Mouse (Mus musculus): ENCODE data around the gene Dnah11. TPM values are rescaled to one million over a fixed set of nuclear protein-coding genes. Genes with fewer than 3 reads are reported as not detected.

The Dnah11 gene
- polyA plus RNA-seq, 1 experiment from 2014 or later: 0.13 TPM

GRCm38 (mm10) chr12:117840705-117841104 lies 358.1 kb downstream of the Dnah11 start:
- Histone ChIP-seq H3K36me3 (ENCODE audit: control insufficient read depth, insufficient read depth, low read length) (no peaks in the 10 kb centered on the region), H3K27me3 (ENCODE audit: control insufficient read depth, insufficient read depth, low read length) (no peaks in the 10 kb centered on the region), H3K4me1 (ENCODE audit: control insufficient read depth, insufficient read depth, low read length) (0 out of 2 replicates have a peak, but pooled peaks cover 5% of the 10 kb centered on the region), H3K4me2 (ENCODE audit: low read length) (no peak overlapping the region), H3K27ac (replicated peaks; ENCODE audit: low read depth, low read length) (no peak overlapping the region), H3K9ac (replicated peaks; ENCODE audit: low read length) (no peak overlapping the region), H3K4me3 (replicated peaks; ENCODE audit: low read depth, low read length) (no peak overlapping the region), H3K9me3 (ENCODE audit: control insufficient read depth, low read length) (no peaks in the 10 kb centered on the region)
- ATAC-seq (ENCODE audit: low FRiP score, low TSS enrichment) (no peak), DNase-seq (no peak)
- whole genome bisulfite sequencing: 86% methylated on average over 1 of the region's 1 CpGs

DNA sequence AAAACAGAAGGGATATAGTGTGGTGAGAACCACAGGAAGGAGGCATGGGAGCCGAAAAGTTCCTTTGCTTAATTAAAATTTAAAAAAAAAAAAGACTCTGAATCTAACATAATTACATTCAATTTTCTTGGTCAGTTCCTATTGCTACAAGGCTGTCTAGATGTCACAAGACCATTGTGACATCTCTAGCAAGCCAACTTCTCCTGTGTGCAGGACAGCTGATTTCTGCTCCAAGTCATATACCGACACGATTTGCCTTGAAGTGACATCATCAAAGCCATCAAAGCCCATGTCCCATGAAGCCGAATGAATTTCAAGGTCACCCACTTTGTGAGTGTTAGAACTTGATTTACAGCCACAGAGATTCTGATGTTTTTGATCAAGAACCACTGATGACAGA lies 361.5 kb downstream of the Dnah11 start:
- DNase-seq: no peak
- no peaks in the 10 kb centered on the region for H3K36me3 ChIP-seq (ENCODE audit: control insufficient read depth, insufficient read depth, low read length)
- no peak for ATAC-seq (ENCODE audit: low FRiP score, low TSS enrichment)
- H3K9ac ChIP-seq (replicated peaks; ENCODE audit: low read length): no peak overlapping the region
- 91% methylated on average over 4 of the region's 4 CpGs for WGBS
- no peak overlapping the region for H3K4me2 ChIP-seq (ENCODE audit: low read length)
- no peaks in the 10 kb centered on the region for H3K27me3 ChIP-seq (ENCODE audit: control insufficient read depth, insufficient read depth, low read length)
- H3K4me3 ChIP-seq (replicated peaks; ENCODE audit: low read depth, low read length): no peak overlapping the region
- no peaks in the 10 kb centered on the region for H3K4me1 ChIP-seq (ENCODE audit: control insufficient read depth, insufficient read depth, low read length)
- no peaks in the 10 kb centered on the region for H3K9me3 ChIP-seq (ENCODE audit: control insufficient read depth, low read length)
- no peak overlapping the region for H3K27ac ChIP-seq (replicated peaks; ENCODE audit: low read depth, low read length)

DNA sequence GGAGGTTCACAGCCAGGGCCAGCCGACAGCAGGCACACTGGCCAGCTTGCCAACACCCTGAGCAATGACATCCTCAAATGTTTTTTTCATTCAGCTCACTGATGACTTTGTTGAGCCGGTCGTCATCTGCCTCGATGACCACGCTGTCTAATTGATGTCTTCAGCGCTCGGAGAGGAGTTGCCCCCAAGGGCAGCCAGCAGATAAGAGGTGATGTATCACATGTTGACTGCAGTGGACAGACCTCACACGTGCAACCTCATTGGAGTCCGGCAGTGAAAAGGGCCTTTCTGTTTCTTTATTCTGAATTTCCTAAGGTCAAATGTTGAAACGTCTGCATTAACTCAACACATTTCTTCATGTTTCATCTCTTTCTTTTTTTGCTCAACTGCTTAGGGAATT lies 363.5 kb downstream of the Dnah11 start:
- ATAC-seq (ENCODE audit: low FRiP score, low TSS enrichment): no peak

GRCm38 (mm10) chr12:117834652-117835051 lies 364.2 kb downstream of the Dnah11 start:
- Histone ChIP-seq H3K4me1 (ENCODE audit: control insufficient read depth, insufficient read depth, low read length) (no peaks in the 10 kb centered on the region), H3K4me2 (ENCODE audit: low read length) (no peak overlapping the region), H3K27ac (replicated peaks; ENCODE audit: low read depth, low read length) (no peak overlapping the region), H3K9ac (replicated peaks; ENCODE audit: low read length) (no peak overlapping the region), H3K36me3 (ENCODE audit: control insufficient read depth, insufficient read depth, low read length) (no peaks in the 10 kb centered on the region), H3K9me3 (ENCODE audit: control insufficient read depth, low read length) (no peaks in the 10 kb centered on the region), H3K4me3 (replicated peaks; ENCODE audit: low read depth, low read length) (no peak overlapping the region), H3K27me3 (ENCODE audit: control insufficient read depth, insufficient read depth, low read length) (no peaks in the 10 kb centered on the region)
- DNase-seq: no peak
- no peak for ATAC-seq (ENCODE audit: low FRiP score, low TSS enrichment)
- 83% methylated on average over 2 of the region's 2 CpGs for WGBS

More for the DNA sequence above, 363.5 kb downstream of the Dnah11 start:
- no peak overlapping the region for H3K9ac ChIP-seq (replicated peaks; ENCODE audit: low read length)
- DNase-seq: no peak
- 61% methylated on average over 10 of the region's 10 CpGs for WGBS
- H3K4me3 ChIP-seq (replicated peaks; ENCODE audit: low read depth, low read length): no peak overlapping the region
- no peak overlapping the region for H3K4me2 ChIP-seq (ENCODE audit: low read length)
- no peak overlapping the region for H3K27ac ChIP-seq (replicated peaks; ENCODE audit: low read depth, low read length)
- H3K27me3 ChIP-seq (ENCODE audit: control insufficient read depth, insufficient read depth, low read length): no peaks in the 10 kb centered on the region
- no peaks in the 10 kb centered on the region for H3K9me3 ChIP-seq (ENCODE audit: control insufficient read depth, low read length)
- H3K4me1 ChIP-seq (ENCODE audit: control insufficient read depth, insufficient read depth, low read length): no peaks in the 10 kb centered on the region
- H3K36me3 ChIP-seq (ENCODE audit: control insufficient read depth, insufficient read depth, low read length): no peaks in the 10 kb centered on the region

GRCm38 (mm10) chr12:117832190-117832589 lies 366.7 kb downstream of the Dnah11 start:
- H3K27me3 ChIP-seq (ENCODE audit: control insufficient read depth, insufficient read depth, low read length): no peaks in the 10 kb centered on the region
- no peaks in the 10 kb centered on the region for H3K4me1 ChIP-seq (ENCODE audit: control insufficient read depth, insufficient read depth, low read length)
- no peak overlapping the region for H3K27ac ChIP-seq (replicated peaks; ENCODE audit: low read depth, low read length)
- ATAC-seq (ENCODE audit: low FRiP score, low TSS enrichment) (no peak), DNase-seq (no peak)
- no peaks in the 10 kb centered on the region for H3K36me3 ChIP-seq (ENCODE audit: control insufficient read depth, insufficient read depth, low read length)
- H3K9me3 ChIP-seq (ENCODE audit: control insufficient read depth, low read length): no peaks in the 10 kb centered on the region
- WGBS: 57% methylated on average over 5 of the region's 5 CpGs
- H3K9ac ChIP-seq (replicated peaks; ENCODE audit: low read length): no peak overlapping the region
- H3K4me3 ChIP-seq (replicated peaks; ENCODE audit: low read depth, low read length): no peak overlapping the region
- H3K4me2 ChIP-seq (ENCODE audit: low read length): no peak overlapping the region

DNA sequence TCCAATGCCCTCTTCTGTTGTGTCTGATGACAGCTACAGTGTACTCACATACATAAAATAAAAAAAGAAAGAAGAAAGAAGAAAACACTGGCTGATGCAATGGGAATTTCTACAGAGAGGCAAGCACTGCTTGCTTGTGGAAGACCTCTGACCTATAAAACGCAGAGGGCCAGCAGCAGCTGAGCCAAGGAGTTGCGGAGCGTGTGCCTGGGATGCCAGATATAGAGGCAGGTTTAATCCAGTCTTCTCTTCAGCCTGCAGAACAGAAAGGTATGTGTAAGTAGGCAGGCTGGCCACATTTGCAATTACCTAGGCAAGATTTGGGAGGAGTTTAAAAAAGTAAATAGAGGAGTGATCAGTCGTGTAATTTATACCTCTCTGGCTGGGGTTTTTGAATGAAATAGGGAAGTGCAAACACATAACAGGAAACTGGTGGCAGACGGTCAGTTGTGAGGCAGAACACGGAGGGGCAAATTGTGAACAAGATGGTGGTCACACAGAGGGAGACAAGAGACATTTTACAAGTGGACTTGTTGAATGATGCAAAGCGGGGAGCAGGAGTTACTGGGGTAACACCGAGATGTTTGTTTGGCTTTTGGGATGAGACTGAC lies 367.4 kb downstream of the Dnah11 start:
- H3K4me1 ChIP-seq (ENCODE audit: control insufficient read depth, insufficient read depth, low read length): no peaks in the 10 kb centered on the region
- no peak overlapping the region for H3K27ac ChIP-seq (replicated peaks; ENCODE audit: low read depth, low read length)
- H3K36me3 ChIP-seq (ENCODE audit: control insufficient read depth, insufficient read depth, low read length): no peaks in the 10 kb centered on the region
- no peak for DNase-seq
- no peaks in the 10 kb centered on the region for H3K9me3 ChIP-seq (ENCODE audit: control insufficient read depth, low read length)
- 85% methylated on average over 8 of the region's 8 CpGs for WGBS
- ATAC-seq (ENCODE audit: low FRiP score, low TSS enrichment): no peak
- no peak overlapping the region for H3K4me3 ChIP-seq (replicated peaks; ENCODE audit: low read depth, low read length)
- no peak overlapping the region for H3K4me2 ChIP-seq (ENCODE audit: low read length)
- no peaks in the 10 kb centered on the region for H3K27me3 ChIP-seq (ENCODE audit: control insufficient read depth, insufficient read depth, low read length)
- no peak overlapping the region for H3K9ac ChIP-seq (replicated peaks; ENCODE audit: low read length)

- H3K4me2 ChIP-seq (ENCODE audit: low read length): no peak overlapping the region
- ATAC-seq (ENCODE audit: low FRiP score, low TSS enrichment) (no peak), DNase-seq (no peak)
- H3K4me1 ChIP-seq (ENCODE audit: control insufficient read depth, insufficient read depth, low read length): no peaks in the 10 kb centered on the region
- 84% methylated on average over 3 of the region's 3 CpGs for WGBS
- H3K9ac ChIP-seq (replicated peaks; ENCODE audit: low read length): no peak overlapping the region
- no peaks in the 10 kb centered on the region for H3K36me3 ChIP-seq (ENCODE audit: control insufficient read depth, insufficient read depth, low read length)
- H3K27me3 ChIP-seq (ENCODE audit: control insufficient read depth, insufficient read depth, low read length): no peaks in the 10 kb centered on the region
- H3K27ac ChIP-seq (replicated peaks; ENCODE audit: low read depth, low read length): no peak overlapping the region
- H3K4me3 ChIP-seq (replicated peaks; ENCODE audit: low read depth, low read length): no peak overlapping the region
- H3K9me3 ChIP-seq (ENCODE audit: control insufficient read depth, low read length): no peaks in the 10 kb centered on the region
Measured at GRCm38 (mm10) chr12:117828350-117828749, 370.5 kb downstream of the Dnah11 start.

Other genes with a start within 250 kb of the Dnah11 start
- 27.1 and 36.2 TPM in 2 replicates for gene Sp4, start 102.4 kb upstream of the Dnah11 start, polyA plus RNA-seq (2014; fragmentation: Nextera tagmentation; extraction: Ambion mirVana)

Measured in midbrain, embryonic 14.5 days (tissue).